Mouse (Mus musculus): ENCODE data around the gene 1700037H04Rik. TPM values are rescaled to one million over a fixed set of nuclear protein-coding genes. Genes with fewer than 3 reads are reported as not detected.
A peak's percentile ranks its signal among the peaks of the same experiment; 100 is the strongest.

1700037H04Rik gene
- polyA plus RNA-seq, 1 experiment from 2014 or later, result 91.1 TPM

GRCm38 (mm10) chr2:131132111-131132888 is 27.6 kb downstream of the 1700037H04Rik start:
- ATAC-seq (replicated peaks; ENCODE audit: low FRiP score), result no peak
- no peak overlapping the region for H3K9ac ChIP-seq
- H3K36me3 ChIP-seq, result peaks cover 34% of the 10 kb centered on the region
- no peak overlapping the region for H3K4me2 ChIP-seq
- no peak overlapping the region for H3K27ac ChIP-seq
- no peaks in the 10 kb centered on the region for H3K27me3 ChIP-seq
- H3K9me3 ChIP-seq (replicated peaks), result no peaks in the 10 kb centered on the region
- 80% methylated on average over 10 of the region's 10 CpGs for WGBS
- no peak overlapping the region for H3K4me3 ChIP-seq (replicated peaks)
- peaks cover 47% of the 10 kb centered on the region for H3K4me1 ChIP-seq

- ATAC-seq (replicated peaks; ENCODE audit: low FRiP score), result no peak
- Histone ChIP-seq H3K36me3 (peaks cover 22% of the 10 kb centered on the region), H3K9ac (no peak overlapping the region), H3K27ac (no peak overlapping the region), H3K27me3 (no peaks in the 10 kb centered on the region), H3K9me3 (replicated peaks) (no peaks in the 10 kb centered on the region), H3K4me2 (no peak overlapping the region), H3K4me3 (replicated peaks) (no peak overlapping the region), H3K4me1 (peaks cover 58% of the 10 kb centered on the region)
- 65% methylated on average over 2 of the region's 2 CpGs for WGBS
Measured at GRCm38 (mm10) chr2:131130849-131131248, 29.0 kb downstream of the 1700037H04Rik start.

GRCm38 (mm10) chr2:131129836-131130235 is 30.0 kb downstream of the 1700037H04Rik start:
- no peaks in the 10 kb centered on the region for H3K9me3 ChIP-seq (replicated peaks)
- H3K4me1 ChIP-seq, result peaks cover 54% of the 10 kb centered on the region
- H3K9ac ChIP-seq, result no peak overlapping the region
- no peak overlapping the region for H3K27ac ChIP-seq
- no peak overlapping the region for H3K4me2 ChIP-seq
- no peak for ATAC-seq (replicated peaks; ENCODE audit: low FRiP score)
- no peaks in the 10 kb centered on the region for H3K27me3 ChIP-seq
- WGBS, result 73% methylated on average over 5 of the region's 5 CpGs
- no peak overlapping the region for H3K4me3 ChIP-seq (replicated peaks)
- H3K36me3 ChIP-seq, result peaks cover 19% of the 10 kb centered on the region

- no peak overlapping the region for H3K9ac ChIP-seq
- 0 out of 2 replicates have a peak overlapping the region, but pooled peaks have one; percentile 86 for H3K27ac ChIP-seq
- H3K9me3 ChIP-seq (replicated peaks), result no peaks in the 10 kb centered on the region
- WGBS, result 76% methylated on average over 3 of the region's 3 CpGs
- no peak for ATAC-seq (replicated peaks; ENCODE audit: low FRiP score)
- H3K27me3 ChIP-seq, result no peaks in the 10 kb centered on the region
- peak overlapping the region; percentile 62 for H3K4me2 ChIP-seq
- H3K4me1 ChIP-seq, result peaks cover 57% of the 10 kb centered on the region
- H3K4me3 ChIP-seq (replicated peaks), result peak overlapping the region; percentile 57
- H3K36me3 ChIP-seq, result peaks cover 8% of the 10 kb centered on the region; the same call in 1 of the 2 replicates
Measured at GRCm38 (mm10) chr2:131128636-131129157, 31.2 kb downstream of the 1700037H04Rik start.

- no peaks in the 10 kb centered on the region for H3K27me3 ChIP-seq
- peak overlapping the region; percentile 86; the same call in 1 of the 2 replicates for H3K27ac ChIP-seq
- H3K4me1 ChIP-seq, result peaks cover 57% of the 10 kb centered on the region
- ATAC-seq (replicated peaks; ENCODE audit: low FRiP score), result no peak
- H3K9me3 ChIP-seq (replicated peaks), result no peaks in the 10 kb centered on the region
- H3K4me3 ChIP-seq (replicated peaks), result peak overlapping the region; percentile 57
- WGBS, result 69% methylated on average over 5 of the region's 5 CpGs
- H3K36me3 ChIP-seq, result 0 out of 2 replicates have a peak, but pooled peaks cover 3% of the 10 kb centered on the region
- 0 out of 2 replicates have a peak overlapping the region, but pooled peaks have one; percentile 8 for H3K9ac ChIP-seq
- H3K4me2 ChIP-seq, result peak overlapping the region; percentile 62
Measured at GRCm38 (mm10) chr2:131128211-131128610, 31.7 kb downstream of the 1700037H04Rik start.

GRCm38 (mm10) chr2:131127161-131127730 is 32.6 kb downstream of the 1700037H04Rik start, which contains the start of gene Hspa12b:
Hspa12b (plus strand) TSS chr2:131127280.
- no peaks in the 10 kb centered on the region for H3K27me3 ChIP-seq
- peaks cover 56% of the 10 kb centered on the region for H3K4me1 ChIP-seq
- peak; percentile 93 for ATAC-seq (replicated peaks; ENCODE audit: low FRiP score)
- H3K36me3 ChIP-seq, result no peaks in the 10 kb centered on the region
- peak within 1 kb of the TSS; percentile 62 for H3K4me2 ChIP-seq
- no peaks in the 10 kb centered on the region for H3K9me3 ChIP-seq (replicated peaks)
- peak within 1 kb of the TSS; percentile 59 for H3K9ac ChIP-seq
- peak within 1 kb of the TSS; percentile 86 for H3K27ac ChIP-seq
- 0% methylated on average over 28 of the region's 28 CpGs for WGBS
- H3K4me3 ChIP-seq (replicated peaks), result peak within 1 kb of the TSS; percentile 57

- Histone ChIP-seq H3K4me2 (peak overlapping the region; percentile 62), H3K27ac (peak overlapping the region; percentile 86), H3K9ac (no peak overlapping the region)
Measured at GRCm38 (mm10) chr2:131125964-131126815, 33.7 kb downstream of the 1700037H04Rik start.

GRCm38 (mm10) chr2:131125157-131125963 is 34.5 kb downstream of the 1700037H04Rik start:
- no peak for ATAC-seq (replicated peaks; ENCODE audit: low FRiP score)
- Histone ChIP-seq H3K4me1 (peaks cover 50% of the 10 kb centered on the region), H3K4me3 (replicated peaks) (no peak overlapping the region), H3K27ac (no peak overlapping the region), H3K9me3 (replicated peaks) (no peaks in the 10 kb centered on the region), H3K4me2 (no peak overlapping the region), H3K36me3 (no peaks in the 10 kb centered on the region), H3K27me3 (no peaks in the 10 kb centered on the region), H3K9ac (no peak overlapping the region)
- 91% methylated on average over 9 of the region's 9 CpGs for WGBS

More at GRCm38 (mm10) chr2:131125964-131126815, 33.7 kb downstream of the 1700037H04Rik start:
- H3K36me3 ChIP-seq, result no peaks in the 10 kb centered on the region
- H3K9me3 ChIP-seq (replicated peaks), result no peaks in the 10 kb centered on the region
- H3K4me1 ChIP-seq, result peaks cover 50% of the 10 kb centered on the region
- peak; percentile 23; the same call in 1 of the 2 replicates for ATAC-seq (replicated peaks; ENCODE audit: low FRiP score)
- no peaks in the 10 kb centered on the region for H3K27me3 ChIP-seq
- 45% methylated on average over 9 of the region's 9 CpGs for WGBS
- peak overlapping the region; percentile 57; the same call in 1 of the 2 replicates for H3K4me3 ChIP-seq (replicated peaks)

- Histone ChIP-seq H3K27ac (peak overlapping the region; percentile 30; the same call in 1 of the 2 replicates), H3K4me2 (no peak overlapping the region), H3K4me3 (replicated peaks) (no peak overlapping the region), H3K36me3 (no peaks in the 10 kb centered on the region), H3K27me3 (no peaks in the 10 kb centered on the region), H3K9ac (no peak overlapping the region), H3K9me3 (replicated peaks) (no peaks in the 10 kb centered on the region), H3K4me1 (peaks cover 44% of the 10 kb centered on the region)
- no peak for ATAC-seq (replicated peaks; ENCODE audit: low FRiP score)
- WGBS, result 53% methylated on average over 3 of the region's 3 CpGs
Measured at GRCm38 (mm10) chr2:131124166-131124565, 35.7 kb downstream of the 1700037H04Rik start.

GRCm38 (mm10) chr2:131118968-131119574 is 40.8 kb downstream of the 1700037H04Rik start:
- no peak overlapping the region for H3K4me3 ChIP-seq (replicated peaks)
- 0 out of 2 replicates have a peak overlapping the region, but pooled peaks have one; percentile 37 for H3K27ac ChIP-seq
- ATAC-seq (replicated peaks; ENCODE audit: low FRiP score), result peak; percentile 85
- no peak overlapping the region for H3K9ac ChIP-seq
- no peak overlapping the region for H3K4me2 ChIP-seq
- H3K9me3 ChIP-seq (replicated peaks), result no peaks in the 10 kb centered on the region
- no peaks in the 10 kb centered on the region for H3K4me1 ChIP-seq
- WGBS, result 75% methylated on average over 2 of the region's 2 CpGs
- no peaks in the 10 kb centered on the region for H3K27me3 ChIP-seq
- H3K36me3 ChIP-seq, result no peaks in the 10 kb centered on the region

All from kidney, embryonic 15.5 days (tissue).